Mouse (Mus musculus) embryonic stem cell, embryonic (primary cell): ENCODE data around the gene Smagp.

Experiments
- CTCF ChIA-PET, 4 experiments: fragments of 300-600 bp in 2 of 4; fragments of 350-600 bp in 2 of 4; sonication (Branson Sonifier 250); formaldehyde crosslinking; loops; one replicate each; lab custom pipeline; 2022; ENCODE audit warnings: inconsistent platforms in 2 of 4; lab: Charles Lee
- POLR2A ChIA-PET, 4 experiments: fragments of 300-600 bp in 2 of 4; fragments of 350-600 bp in 2 of 4; sonication (Branson Sonifier 250); formaldehyde crosslinking; loops; one replicate each; lab custom pipeline; 2022; ENCODE audit warnings: antibody characterized with exemption in 4 of 4, inconsistent platforms in 1 of 4; lab: Charles Lee

Gene Smagp

GRCm38 (mm10) chr15:100622164-100622563 lies 14.6 kb downstream of the Smagp start:
- POLR2A ChIA-PET = interaction anchor here in 3 of 4 experiments (0.5 to 2.9 kb wide), 13 partner anchors 8 to 1205 kb away, joined by 3 to 13 read pairs (median 4); partner anchors contain the start of gene Smagp (in 2 of the 3)
- CTCF ChIA-PET = interaction anchor here in 3 of 4 experiments (0.5 to 0.8 kb wide), 5 partner anchors 16 to 659 kb away, joined by 3 to 11 read pairs (median 4); no protein-coding TSS in a partner anchor

- CTCF ChIA-PET = interaction anchor here in 2 of 4 experiments (0.8 kb wide), 2 partner anchors 16 to 62 kb away, joined by 3 to 11 read pairs; no protein-coding TSS in a partner anchor
- POLR2A ChIA-PET = interaction anchor here in 3 of 4 experiments (0.5 to 2.9 kb wide), 13 partner anchors 8 to 1204 kb away, joined by 3 to 13 read pairs (median 4); partner anchors contain the start of gene Smagp (in 2 of the 3)
These were observed 15.1 kb downstream of the Smagp start for GRCm38 (mm10) chr15:100621671-100622070.

- ChIA-PET POLR2A (interaction anchor here in 2 of 4 experiments (0.7 to 7.2 kb wide), 4 partner anchors 9 to 31 kb away, joined by 13 to 121 read pairs (median 46); partner anchors contain the start of gene Smagp (in 1 of the 2)), CTCF (no interaction called here)
These were observed 17.5 kb downstream of the Smagp start for GRCm38 (mm10) chr15:100619200-100619599.

GRCm38 (mm10) chr15:100616221-100616620 lies 20.5 kb downstream of the Smagp start:
- POLR2A ChIA-PET = interaction anchor here (0.6 to 7.2 kb wide), 74 partner anchors 8 to 1387 kb away, joined by 3 to 121 read pairs (median 4); partner anchors contain the start of genes Smagp (in 3 of the 4), Pou6f1 (in 2 of the 4), Acvr1b (in 1 of the 4) and Cox14 (in 1 of the 4)
- CTCF ChIA-PET = interaction anchor here (0.6 to 2.1 kb wide), 8 partner anchors 12 to 288 kb away, joined by 3 to 19 read pairs (median 4); partner anchors contain the start of gene Smagp (in 1 of the 4)

GRCm38 (mm10) chr15:100615825-100616220 lies 20.9 kb downstream of the Smagp start:
- CTCF ChIA-PET = interaction anchor here (0.6 to 2.1 kb wide), 14 partner anchors 14 to 395 kb away, joined by 3 to 19 read pairs (median 4); partner anchors contain the start of genes Pou6f1 (in 1 of the 4), Smagp (in 1 of the 4) and Tfcp2 (in 1 of the 4)
- POLR2A ChIA-PET = interaction anchor here (0.5 to 7.2 kb wide), 92 partner anchors 8 to 1388 kb away, joined by 3 to 121 read pairs (median 4); partner anchors contain the start of genes Pou6f1 (in 3 of the 4), Smagp (in 3 of the 4), Tfcp2 (in 2 of the 4) and Acvr1b (in 1 of the 4)

GRCm38 (mm10) chr15:100614996-100615824 lies 21.5 kb downstream of the Smagp start, which contains the start of gene Dazap2:
Gene Dazap2 (plus strand): TSS chr15:100615349.
- ChIA-PET POLR2A (interaction anchor here (0.5 to 7.2 kb wide), 90 partner anchors 8 to 1222 kb away, joined by 3 to 121 read pairs (median 4); partner anchors contain the start of genes Pou6f1 (in 3 of the 4), Smagp (in 3 of the 4), Tfcp2 (in 2 of the 4) and Letmd1 (in 1 of the 4)), CTCF (interaction anchor here (0.5 to 2.1 kb wide), 32 partner anchors 9 to 1264 kb away, joined by 3 to 19 read pairs (median 4); partner anchors contain the start of genes Slc4a8 (in 2 of the 4), Bin2 (in 1 of the 4), Pou6f1 (in 1 of the 4) and Smagp (in 1 of the 4))

GRCm38 (mm10) chr15:100614218-100614995 lies 22.3 kb downstream of the Smagp start:
- POLR2A ChIA-PET = interaction anchor here in 3 of 4 experiments (0.6 to 7.2 kb wide), 70 partner anchors 10 to 963 kb away, joined by 3 to 121 read pairs (median 4); partner anchors contain the start of genes Pou6f1 (in 3 of the 3), Smagp (in 2 of the 3), Tfcp2 (in 2 of the 3) and Cela1 (in 1 of the 3)
- CTCF ChIA-PET = interaction anchor here (0.5 to 3.6 kb wide), 52 partner anchors 8 to 1265 kb away, joined by 3 to 30 read pairs (median 4); partner anchors contain the start of genes Pou6f1 (in 2 of the 4), Slc4a8 (in 2 of the 4), Bin2 (in 1 of the 4) and Smagp (in 1 of the 4)

GRCm38 (mm10) chr15:100613584-100613983 lies 23.2 kb downstream of the Smagp start:
- ChIA-PET CTCF (interaction anchor here (0.5 to 3.6 kb wide), 60 partner anchors 8 to 1624 kb away, joined by 3 to 30 read pairs (median 4); partner anchors contain the start of genes Pou6f1 (in 2 of the 4), Gm47841 (in 1 of the 4) and Slc4a8 (in 1 of the 4)), POLR2A (interaction anchor here (0.5 to 7.2 kb wide), 30 partner anchors 14 to 313 kb away, joined by 3 to 121 read pairs (median 3); partner anchors contain the start of genes Pou6f1 (in 2 of the 4), Smagp (in 2 of the 4), Cela1 (in 1 of the 4) and Mettl7a1 (in 1 of the 4))

- CTCF ChIA-PET = interaction anchor here (0.6 to 3.6 kb wide), 17 partner anchors 12 to 481 kb away, joined by 3 to 30 read pairs (median 4); partner anchors contain the start of genes Pou6f1 (in 1 of the 4) and Tfcp2 (in 1 of the 4)
- POLR2A ChIA-PET = interaction anchor here in 2 of 4 experiments (0.8 to 7.2 kb wide), 6 partner anchors 18 to 142 kb away, joined by 3 to 121 read pairs (median 3); partner anchors contain the start of gene Tfcp2 (in 1 of the 2)
These were observed 24.3 kb downstream of the Smagp start for GRCm38 (mm10) chr15:100612432-100612831.

- CTCF ChIA-PET = interaction anchor here (0.6 to 3.6 kb wide), 13 partner anchors 12 to 481 kb away, joined by 3 to 30 read pairs (median 4); partner anchors contain the start of genes Pou6f1 (in 1 of the 4) and Tfcp2 (in 1 of the 4)
- POLR2A ChIA-PET = interaction anchor here in 1 of 4 experiments (0.8 to 1.6 kb wide), 5 partner anchors 38 to 142 kb away, joined by 3 to 4 read pairs (median 3); no protein-coding TSS in a partner anchor
These were observed 24.8 kb downstream of the Smagp start for GRCm38 (mm10) chr15:100611951-100612350.

- CTCF ChIA-PET = interaction anchor here (0.7 to 1.8 kb wide), 6 partner anchors 8 to 151 kb away, joined by 3 to 15 read pairs (median 6); no protein-coding TSS in a partner anchor
- POLR2A ChIA-PET = interaction anchor here in 2 of 4 experiments (0.6 to 1.9 kb wide), 6 partner anchors 8 to 257 kb away, joined by 3 to 5 read pairs (median 3); no protein-coding TSS in a partner anchor
These were observed 30.1 kb downstream of the Smagp start for GRCm38 (mm10) chr15:100606677-100607076.

GRCm38 (mm10) chr15:100601669-100602068 lies 35.1 kb downstream of the Smagp start:
- POLR2A ChIA-PET = no interaction called here
- CTCF ChIA-PET = interaction anchor here in 1 of 4 experiments (1.1 kb wide), 1 partner anchor 12 kb away, joined by 4 read pairs; no protein-coding TSS in a partner anchor

GRCm38 (mm10) chr15:100600696-100601272 lies 36.0 kb downstream of the Smagp start:
- ChIA-PET CTCF (interaction anchor here (0.6 to 2.4 kb wide), 9 partner anchors 9 to 83 kb away, joined by 3 to 8 read pairs (median 4); partner anchors contain the start of genes Dazap2 (in 1 of the 4) and Smagp (in 1 of the 4)), POLR2A (interaction anchor here in 2 of 4 experiments (0.7 to 2.3 kb wide), 7 partner anchors 9 to 149 kb away, joined by 3 to 10 read pairs (median 3); partner anchors contain the start of gene Dazap2 (in 1 of the 2))

- POLR2A ChIA-PET = interaction anchor here in 3 of 4 experiments (0.6 to 2.3 kb wide), 16 partner anchors 9 to 200 kb away, joined by 3 to 12 read pairs (median 3); partner anchors contain the start of gene Dazap2 (in 3 of the 3)
- CTCF ChIA-PET = interaction anchor here (0.5 to 2.4 kb wide), 17 partner anchors 9 to 666 kb away, joined by 3 to 8 read pairs (median 4); partner anchors contain the start of genes Dazap2 (in 1 of the 4), Dip2b (in 1 of the 4) and Smagp (in 1 of the 4)
These were observed 36.6 kb downstream of the Smagp start for GRCm38 (mm10) chr15:100600047-100600695.
